Mouse (Mus musculus) heart, embryonic 14.5 days (tissue): Measurements from ENCODE around the gene Lrp5. TPM values are rescaled to one million over a fixed set of nuclear protein-coding genes. Genes with fewer than 3 reads are reported as not detected.

Experiments
- ATAC-seq: fragments of 200-750 bp; cut with Nextera tagmentation; 2 replicates; pipeline ENCODE4 v1.8.0; 2017; ENCODE audit warnings: low read depth, moderate TSS enrichment; ENCODE audit not compliant: insufficient number of reproducible peaks, insufficient read depth, low FRiP score
- H3K27ac ChIP-seq, 2 experiments: fragments of 200-500 bp in 1 of 2; fragments of 300-500 bp in 1 of 2; sonication (generic) in 1 of 2; replicated peaks in 1 of 2; 2 replicates each; pipeline ENCODE4 v1.5.1; 2012 to 2014; ENCODE audit warnings: low read depth in 2 of 2, low read length in 2 of 2, control low read depth in 1 of 2, mild to moderate bottlenecking in 1 of 2, mixed read lengths in 1 of 2; ENCODE audit not compliant: control insufficient read depth in 1 of 2, insufficient read depth in 1 of 2
- H3K27me3 ChIP-seq: fragments of 300-500 bp; sonication (generic); 2 replicates; pipeline ENCODE4 v1.6.1; 2014; ENCODE audit warnings: mild to moderate bottlenecking, low read length, control low read depth; ENCODE audit not compliant: control insufficient read depth, insufficient read depth
- H3K36me3 ChIP-seq: fragments of 300-500 bp; sonication (generic); 2 replicates; pipeline ENCODE4 v1.6.1; 2014; ENCODE audit warnings: mild to moderate bottlenecking, control low read depth, low read length, mixed read lengths; ENCODE audit not compliant: control insufficient read depth, insufficient read depth
- H3K4me1 ChIP-seq, 2 experiments: fragments of 200-500 bp in 1 of 2; fragments of 300-500 bp in 1 of 2; sonication (generic) in 1 of 2; 2 replicates each; pipeline ENCODE4 v1.6.1; 2012 to 2014; ENCODE audit warnings: low read length in 2 of 2, control low read depth in 1 of 2, mixed read lengths in 1 of 2; ENCODE audit not compliant: control insufficient read depth in 2 of 2, insufficient read depth in 2 of 2
- H3K4me2 ChIP-seq: fragments of 300-500 bp; sonication (generic); 2 replicates; pipeline ENCODE4 v1.6.1; 2014; ENCODE audit warnings: mild to moderate bottlenecking, low read length
- H3K4me3 ChIP-seq, 2 experiments: fragments of 200-500 bp in 1 of 2; fragments of 300-500 bp in 1 of 2; sonication (generic) in 1 of 2; 2 replicates each; pipeline ENCODE4 v1.5.1; 2012 to 2014; ENCODE audit warnings: low read length in 2 of 2, mild to moderate bottlenecking in 2 of 2, control low read depth in 1 of 2, low read depth in 1 of 2, moderate library complexity in 1 of 2; ENCODE audit not compliant: control insufficient read depth in 1 of 2, insufficient read depth in 1 of 2
- H3K9ac ChIP-seq: fragments of 300-500 bp; sonication (generic); 2 replicates; pipeline ENCODE4 v1.6.1; 2014; ENCODE audit warnings: mild to moderate bottlenecking, low read length
- H3K9me3 ChIP-seq: fragments of 300-500 bp; sonication (generic); 2 replicates; pipeline ENCODE4 v1.6.1; 2016; ENCODE audit warnings: low read length, control low read depth; ENCODE audit not compliant: control insufficient read depth
- WGBS: fragments of 180-500 bp; shearing (Covaris S2); extraction: QIAGEN DNeasy Blood & Tissue Kit; methylation state at CpG from one replicate; pipeline ENCODE4 v1.1.7; 2014; 5-methylcytosine and 5-hydroxymethylcytosine counted together
- polyA plus RNA-seq: library from polyadenylated mRNA; unstranded; fragments of >200 nt; fragmentation: Nextera tagmentation; extraction: Ambion mirVana; gene quantifications from 2 replicates; pipeline ENCODE4 v1.2.1, GENCODE M21; 2014

The Lrp5 gene
- polyA plus RNA-seq, 1 experiment from 2014 or later: 5.0 TPM

- H3K36me3 ChIP-seq: peaks cover 49% of the 10 kb centered on the region
- ATAC-seq: no peak
- no peak overlapping the region for H3K27ac ChIP-seq
- no peaks in the 10 kb centered on the region for H3K9me3 ChIP-seq
- H3K4me1 ChIP-seq: peaks cover under 1 to 9% of the 10 kb centered on the region in 2 experiments
- H3K9ac ChIP-seq: no peak overlapping the region
- no peak overlapping the region for H3K4me3 ChIP-seq
- no peak overlapping the region for H3K4me2 ChIP-seq
- H3K27me3 ChIP-seq: no peaks in the 10 kb centered on the region
- 93% methylated on average over 20 of the region's 20 CpGs for WGBS
These were observed 56.3 kb downstream of the Lrp5 start for GRCm38 (mm10) chr19:3630027-3630426.

DNA sequence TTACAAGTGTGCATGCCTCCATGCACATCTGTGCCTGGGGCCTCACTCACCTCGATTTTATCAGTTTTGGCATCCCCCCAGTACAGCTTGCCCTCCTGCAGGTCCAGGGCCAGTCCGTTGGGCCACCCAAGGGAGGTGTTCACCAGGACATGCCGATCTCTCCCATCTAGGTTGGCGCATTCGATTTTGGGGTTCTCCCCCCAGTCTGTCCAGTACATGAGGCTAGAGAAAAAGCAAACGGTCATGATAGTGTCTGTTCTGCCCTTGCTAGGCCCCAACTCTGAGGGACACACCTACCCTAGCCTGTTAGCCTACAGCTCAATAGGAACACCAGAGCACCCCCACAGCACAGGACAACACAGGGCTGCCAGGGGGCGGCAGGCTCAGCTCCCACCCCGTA lies 58.1 kb downstream of the Lrp5 start:
- 83% methylated on average over 8 of the region's 8 CpGs for WGBS
- Histone ChIP-seq H3K27ac (no peak overlapping the region), H3K9ac (no peak overlapping the region), H3K4me3 (no peak overlapping the region), H3K4me1 (peaks cover 0 to 5% of the 10 kb centered on the region in 2 experiments; a peak in 1 of 4 replicates), H3K4me2 (no peak overlapping the region), H3K27me3 (no peaks in the 10 kb centered on the region), H3K36me3 (peaks cover 49% of the 10 kb centered on the region), H3K9me3 (no peaks in the 10 kb centered on the region)
- ATAC-seq: no peak

- H3K4me2 ChIP-seq: no peak overlapping the region
- no peaks in the 10 kb centered on the region for H3K27me3 ChIP-seq
- H3K4me3 ChIP-seq: no peak overlapping the region
- no peak overlapping the region for H3K27ac ChIP-seq
- no peak for ATAC-seq
- peaks cover 63% of the 10 kb centered on the region for H3K36me3 ChIP-seq
- H3K9ac ChIP-seq: no peak overlapping the region
- no peaks in the 10 kb centered on the region for H3K4me1 ChIP-seq
- WGBS: 87% methylated on average over 7 of the region's 7 CpGs
- no peaks in the 10 kb centered on the region for H3K9me3 ChIP-seq
These were observed 61.3 kb downstream of the Lrp5 start for GRCm38 (mm10) chr19:3625111-3625510.

- H3K36me3 ChIP-seq: peaks cover 67% of the 10 kb centered on the region
- no peak overlapping the region for H3K9ac ChIP-seq
- 59% methylated on average over 5 of the region's 5 CpGs for WGBS
- no peak overlapping the region for H3K4me3 ChIP-seq
- no peaks in the 10 kb centered on the region for H3K4me1 ChIP-seq
- ATAC-seq: 0 out of 2 replicates have a peak, but pooled peaks have one; percentile 36
- H3K9me3 ChIP-seq: no peaks in the 10 kb centered on the region
- H3K27me3 ChIP-seq: no peaks in the 10 kb centered on the region
- no peak overlapping the region for H3K27ac ChIP-seq
- no peak overlapping the region for H3K4me2 ChIP-seq
These were observed 62.5 kb downstream of the Lrp5 start for GRCm38 (mm10) chr19:3623824-3624223.

GRCm38 (mm10) chr19:3623294-3623693 lies 63.1 kb downstream of the Lrp5 start:
- Histone ChIP-seq H3K9ac (no peak overlapping the region), H3K9me3 (no peaks in the 10 kb centered on the region)

GRCm38 (mm10) chr19:3620871-3621270 lies 65.5 kb downstream of the Lrp5 start:
- Histone ChIP-seq H3K4me2 (no peak overlapping the region), H3K36me3 (peaks cover 57% of the 10 kb centered on the region), H3K27me3 (no peaks in the 10 kb centered on the region), H3K4me3 (no peak overlapping the region), H3K9me3 (no peaks in the 10 kb centered on the region), H3K4me1 (no peaks in the 10 kb centered on the region), H3K9ac (no peak overlapping the region), H3K27ac (no peak overlapping the region)
- 94% methylated on average over 10 of the region's 10 CpGs for WGBS
- ATAC-seq: no peak

More at GRCm38 (mm10) chr19:3623294-3623693, 63.1 kb downstream of the Lrp5 start:
- Histone ChIP-seq H3K4me2 (no peak overlapping the region), H3K4me1 (no peaks in the 10 kb centered on the region), H3K4me3 (no peak overlapping the region), H3K36me3 (peaks cover 67% of the 10 kb centered on the region), H3K27ac (no peak overlapping the region), H3K27me3 (no peaks in the 10 kb centered on the region)
- WGBS: 95% methylated on average over 4 of the region's 4 CpGs
- no peak for ATAC-seq

- H3K4me2 ChIP-seq: no peak overlapping the region
- ATAC-seq: no peak
- no peak overlapping the region for H3K27ac ChIP-seq
These were observed 67.0 kb downstream of the Lrp5 start for GRCm38 (mm10) chr19:3619359-3619758.

DNA sequence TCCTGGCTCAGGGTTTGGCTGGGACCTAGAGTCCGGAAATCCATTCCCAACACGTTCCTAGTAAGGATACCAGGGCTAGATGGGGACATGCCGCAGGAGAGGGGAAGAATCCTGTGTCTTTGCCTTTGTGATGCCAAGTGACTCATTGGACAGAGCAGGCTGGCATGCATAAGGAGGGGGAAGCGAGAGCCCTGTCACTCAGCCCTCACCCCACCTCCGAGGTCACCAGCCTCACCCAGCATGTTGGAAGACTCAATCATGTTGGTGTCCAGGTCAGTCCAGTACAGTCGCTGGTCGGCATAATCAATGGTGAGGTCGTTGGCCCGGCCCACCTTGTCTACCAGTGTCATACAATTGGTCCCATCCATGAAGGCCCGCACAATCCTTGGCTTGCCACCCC lies 72.4 kb downstream of the Lrp5 start:
- Histone ChIP-seq H3K9ac (no peak overlapping the region), H3K36me3 (peaks cover 75% of the 10 kb centered on the region)
- 88% methylated on average over 10 of the region's 10 CpGs for WGBS

More at GRCm38 (mm10) chr19:3619359-3619758, 67.0 kb downstream of the Lrp5 start:
- Histone ChIP-seq H3K4me1 (no peaks in the 10 kb centered on the region), H3K9ac (no peak overlapping the region), H3K36me3 (peaks cover 72% of the 10 kb centered on the region), H3K4me3 (no peak overlapping the region), H3K27me3 (no peaks in the 10 kb centered on the region), H3K9me3 (no peaks in the 10 kb centered on the region)
- WGBS: 87% methylated on average over 2 of the region's 2 CpGs

More for the DNA sequence above, 72.4 kb downstream of the Lrp5 start:
- H3K27ac ChIP-seq: no peak overlapping the region
- ATAC-seq: no peak
- H3K4me1 ChIP-seq: peaks cover 8 to 17% of the 10 kb centered on the region in 2 experiments
- H3K4me3 ChIP-seq: no peak overlapping the region
- H3K4me2 ChIP-seq: no peak overlapping the region
- no peaks in the 10 kb centered on the region for H3K9me3 ChIP-seq
- H3K27me3 ChIP-seq: no peaks in the 10 kb centered on the region
